Mouse (Mus musculus) kidney, embryonic 14.5 days (tissue): ENCODE results near the gene Frs2. TPM values are rescaled to one million over a fixed set of nuclear protein-coding genes. Genes with fewer than 3 reads are reported as not detected.

Experiments
- ATAC-seq: fragments of 200-750 bp; cut with Nextera tagmentation; 2 replicates; pipeline ENCODE4 v1.8.0; 2017; ENCODE audit warnings: moderate number of reproducible peaks, mild to moderate bottlenecking, moderate TSS enrichment, moderate library complexity; ENCODE audit not compliant: low FRiP score, low TSS enrichment
- H3K27ac ChIP-seq: fragments of 300-500 bp; sonication (generic); 2 replicates; pipeline ENCODE4 v1.5.1; 2014; ENCODE audit warnings: low read depth, mild to moderate bottlenecking, low read length, moderate library complexity, mixed read lengths
- H3K27me3 ChIP-seq: fragments of 300-500 bp; sonication (generic); 2 replicates; pipeline ENCODE4 v1.6.1; 2014; ENCODE audit warnings: mild to moderate bottlenecking, low read length; ENCODE audit not compliant: control insufficient read depth, insufficient read depth
- H3K36me3 ChIP-seq: fragments of 300-500 bp; sonication (generic); 2 replicates; pipeline ENCODE4 v1.6.1; 2014; ENCODE audit warnings: low read length, mixed read lengths; ENCODE audit not compliant: control insufficient read depth, insufficient read depth
- H3K4me1 ChIP-seq: fragments of 300-500 bp; sonication (generic); 2 replicates; pipeline ENCODE4 v1.6.1; 2014; ENCODE audit warnings: low read length, mixed read lengths; ENCODE audit not compliant: control insufficient read depth, insufficient read depth
- H3K4me2 ChIP-seq: fragments of 300-500 bp; sonication (generic); replicated peaks from 2 replicates; pipeline ENCODE4 v1.6.1; 2014; ENCODE audit warnings: low read depth, mild to moderate bottlenecking, low read length
- H3K4me3 ChIP-seq: fragments of 300-500 bp; sonication (generic); 2 replicates; pipeline ENCODE4 v1.5.1; 2014; ENCODE audit warnings: mild to moderate bottlenecking, low read length
- H3K9ac ChIP-seq: fragments of 300-500 bp; sonication (generic); 2 replicates; pipeline ENCODE4 v1.6.1; 2014; ENCODE audit warnings: low read depth, mild to moderate bottlenecking, low read length, moderate library complexity
- H3K9me3 ChIP-seq: fragments of 300-500 bp; sonication (generic); 2 replicates; pipeline ENCODE4 v1.6.1; 2016; ENCODE audit warnings: low read length; ENCODE audit not compliant: control insufficient read depth
- WGBS: fragments of 180-500 bp; shearing (Covaris S2); extraction: QIAGEN DNeasy Blood & Tissue Kit; methylation state at CpG from one replicate; pipeline ENCODE4 v1.1.7; 2014; 5-methylcytosine and 5-hydroxymethylcytosine counted together
- polyA plus RNA-seq: library from polyadenylated mRNA; unstranded; fragments of >200 nt; fragmentation: Nextera tagmentation; extraction: Ambion mirVana; gene quantifications from 2 replicates; pipeline ENCODE4 v1.2.1, GENCODE M21; 2014

The Frs2 gene
- polyA plus RNA-seq, 1 experiment from 2014 or later, result 28.0 TPM

DNA sequence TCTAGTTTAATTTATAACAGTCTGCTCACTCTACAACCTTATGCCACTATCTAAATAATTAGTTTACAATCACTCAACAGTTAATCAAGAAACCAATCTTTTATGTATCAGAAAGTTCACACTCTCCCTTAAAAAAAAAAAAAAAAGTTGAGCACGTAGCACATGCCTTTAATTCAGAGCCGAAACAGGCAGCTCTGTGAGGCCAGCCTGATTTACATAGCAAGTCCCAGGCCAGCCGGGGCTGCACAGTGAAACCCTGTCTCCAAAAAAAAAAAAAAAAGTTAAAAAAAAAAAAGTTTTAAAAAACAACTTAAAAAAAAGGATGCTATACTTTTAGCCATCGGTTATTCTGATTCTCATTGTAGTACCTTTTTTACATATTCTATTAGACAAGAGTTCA is 67.0 kb downstream of the Frs2 start:
- H3K9ac ChIP-seq, result no peak overlapping the region
- no peaks in the 10 kb centered on the region for H3K4me1 ChIP-seq
- peaks cover 58% of the 10 kb centered on the region for H3K36me3 ChIP-seq
- no peaks in the 10 kb centered on the region for H3K27me3 ChIP-seq
- 71% methylated on average over 4 of the region's 4 CpGs for WGBS
- H3K9me3 ChIP-seq, result no peaks in the 10 kb centered on the region
- ATAC-seq, result no peak
- no peak overlapping the region for H3K27ac ChIP-seq
- no peak overlapping the region for H3K4me2 ChIP-seq
- H3K4me3 ChIP-seq, result no peak overlapping the region

DNA sequence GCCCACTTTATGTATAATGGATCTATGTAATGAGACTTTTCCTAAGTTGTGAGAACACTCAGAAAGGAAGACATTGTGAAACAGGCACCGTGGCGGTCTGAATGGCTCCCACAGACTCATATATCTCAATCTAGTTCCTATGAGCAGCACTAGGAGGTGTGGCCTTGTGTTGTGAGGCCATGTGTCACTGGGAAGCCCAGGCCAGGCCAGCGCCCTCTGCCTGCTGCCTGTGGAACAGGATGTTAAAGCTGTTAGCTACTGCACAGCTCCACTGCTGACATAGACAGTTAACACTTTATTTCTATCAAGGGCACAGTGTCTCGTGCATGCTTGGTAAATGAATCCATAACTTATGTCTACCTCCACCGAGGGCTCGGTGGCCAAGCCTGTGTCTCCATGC is 70.0 kb downstream of the Frs2 start:
- H3K9ac ChIP-seq, result no peak overlapping the region
- H3K27me3 ChIP-seq, result no peaks in the 10 kb centered on the region
- H3K4me1 ChIP-seq, result no peaks in the 10 kb centered on the region
- peaks cover 62% of the 10 kb centered on the region for H3K36me3 ChIP-seq
- peak; percentile 62; the same call in 1 of the 2 replicates for ATAC-seq
- H3K4me3 ChIP-seq, result no peak overlapping the region
- no peak overlapping the region for H3K27ac ChIP-seq
- H3K9me3 ChIP-seq, result no peaks in the 10 kb centered on the region
- 82% methylated on average over 6 of the region's 6 CpGs for WGBS
- no peak overlapping the region for H3K4me2 ChIP-seq

DNA sequence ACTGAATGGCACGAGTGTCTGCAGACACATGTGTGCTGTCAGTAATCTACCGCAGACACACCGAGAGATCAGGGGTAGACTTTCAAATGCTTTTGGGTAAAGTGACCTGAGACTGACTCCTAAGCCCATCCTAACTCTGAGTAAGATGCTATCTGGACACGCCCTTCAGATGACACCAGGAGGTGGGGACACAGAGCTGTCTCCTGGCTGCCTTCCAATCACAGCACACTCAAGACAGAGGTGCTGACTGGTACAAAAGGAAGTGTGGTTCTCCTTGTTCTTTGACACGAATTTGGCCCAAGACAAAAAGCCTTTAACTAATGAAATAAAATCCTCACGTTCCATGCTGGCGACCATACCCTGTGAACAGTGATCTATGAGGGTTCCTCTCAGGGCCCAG is 75.2 kb downstream of the Frs2 start:
- Histone ChIP-seq H3K27ac (no peak overlapping the region), H3K9ac (no peak overlapping the region), H3K36me3 (peaks cover 49% of the 10 kb centered on the region), H3K4me3 (no peak overlapping the region), H3K9me3 (no peaks in the 10 kb centered on the region), H3K4me2 (no peak overlapping the region), H3K27me3 (no peaks in the 10 kb centered on the region), H3K4me1 (no peaks in the 10 kb centered on the region)
- 81% methylated on average over 7 of the region's 7 CpGs for WGBS
- no peak for ATAC-seq

DNA sequence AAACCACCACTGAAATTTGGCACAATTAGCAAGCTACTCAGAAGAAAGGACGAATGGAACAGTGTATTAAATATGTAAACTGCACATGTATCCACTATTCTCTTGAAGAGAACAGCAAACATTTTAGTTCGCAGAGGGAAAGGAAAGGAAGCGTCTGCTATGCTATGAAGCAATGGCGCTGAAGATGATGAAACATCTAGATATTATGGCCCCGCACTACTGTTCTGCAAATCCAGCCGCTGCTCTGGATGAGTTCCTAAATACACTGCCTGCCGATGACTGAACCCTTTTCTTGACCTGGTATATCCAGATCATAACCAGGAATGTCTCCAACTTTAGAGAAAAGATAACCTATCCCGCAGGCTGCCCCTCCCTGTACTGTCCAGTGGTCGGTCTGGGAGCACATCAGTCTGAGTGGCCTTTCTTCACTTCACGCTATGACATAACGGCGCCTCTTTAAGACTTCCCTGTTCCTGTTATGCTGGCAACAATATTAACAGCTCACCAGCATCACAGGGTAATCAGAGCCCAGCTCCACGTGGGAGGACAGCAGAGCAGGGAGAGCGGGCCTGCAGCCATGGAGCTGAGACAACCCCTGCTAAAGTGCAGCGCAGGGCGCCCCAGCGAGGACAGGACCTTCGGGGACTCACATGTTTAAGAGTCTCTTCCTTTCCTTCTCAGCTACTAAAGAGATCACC is 76.0 kb downstream of the Frs2 start:
- Histone ChIP-seq H3K27ac (no peak overlapping the region), H3K36me3 (peaks cover 41% of the 10 kb centered on the region), H3K9me3 (no peaks in the 10 kb centered on the region), H3K4me3 (no peak overlapping the region), H3K4me1 (no peaks in the 10 kb centered on the region), H3K27me3 (no peaks in the 10 kb centered on the region), H3K4me2 (no peak overlapping the region), H3K9ac (no peak overlapping the region)
- ATAC-seq, result no peak
- 90% methylated on average over 18 of the region's 18 CpGs for WGBS

- 95% methylated on average over 3 of the region's 3 CpGs for WGBS
- H3K4me2 ChIP-seq, result no peak overlapping the region
- H3K4me3 ChIP-seq, result no peak overlapping the region
- H3K27me3 ChIP-seq, result no peaks in the 10 kb centered on the region
- no peaks in the 10 kb centered on the region for H3K9me3 ChIP-seq
- H3K36me3 ChIP-seq, result peaks cover 23% of the 10 kb centered on the region
- no peaks in the 10 kb centered on the region for H3K4me1 ChIP-seq
- H3K27ac ChIP-seq, result no peak overlapping the region
- H3K9ac ChIP-seq, result no peak overlapping the region
- no peak for ATAC-seq
Observed at GRCm38 (mm10) chr10:117069109-117069508, 79.2 kb downstream of the Frs2 start.

DNA sequence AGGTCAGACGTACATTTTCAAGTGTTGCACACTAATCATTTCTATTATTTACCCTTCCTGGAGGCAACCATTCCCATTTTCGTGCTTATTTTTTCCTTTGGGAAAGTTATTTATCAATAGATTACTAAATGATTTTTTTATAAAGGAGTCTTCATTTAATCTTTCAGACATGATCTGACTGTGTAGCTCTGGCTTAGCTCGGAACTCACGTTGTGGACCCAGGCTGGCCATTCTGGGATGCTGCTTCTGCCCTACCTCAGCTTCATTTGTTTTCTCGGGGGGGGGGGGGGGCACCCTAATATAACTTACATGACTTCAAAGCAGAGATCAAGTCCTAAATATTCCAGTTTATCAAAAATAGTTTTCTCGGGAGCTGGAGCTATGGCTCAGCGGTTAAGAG is 84.3 kb downstream of the Frs2 start:
- Histone ChIP-seq H3K36me3 (peaks cover 32% of the 10 kb centered on the region), H3K4me1 (peaks cover 3% of the 10 kb centered on the region; the same call in 1 of the 2 replicates), H3K9ac (peak overlapping the region; percentile 46; the same call in 1 of the 2 replicates), H3K27ac (peak overlapping the region; percentile 79), H3K9me3 (no peaks in the 10 kb centered on the region), H3K4me2 (peak overlapping the region; percentile 43), H3K4me3 (peak overlapping the region; percentile 63), H3K27me3 (no peaks in the 10 kb centered on the region)
- ATAC-seq, result peak; percentile 50
- WGBS, result 9% methylated on average over 7 of the region's 7 CpGs

DNA sequence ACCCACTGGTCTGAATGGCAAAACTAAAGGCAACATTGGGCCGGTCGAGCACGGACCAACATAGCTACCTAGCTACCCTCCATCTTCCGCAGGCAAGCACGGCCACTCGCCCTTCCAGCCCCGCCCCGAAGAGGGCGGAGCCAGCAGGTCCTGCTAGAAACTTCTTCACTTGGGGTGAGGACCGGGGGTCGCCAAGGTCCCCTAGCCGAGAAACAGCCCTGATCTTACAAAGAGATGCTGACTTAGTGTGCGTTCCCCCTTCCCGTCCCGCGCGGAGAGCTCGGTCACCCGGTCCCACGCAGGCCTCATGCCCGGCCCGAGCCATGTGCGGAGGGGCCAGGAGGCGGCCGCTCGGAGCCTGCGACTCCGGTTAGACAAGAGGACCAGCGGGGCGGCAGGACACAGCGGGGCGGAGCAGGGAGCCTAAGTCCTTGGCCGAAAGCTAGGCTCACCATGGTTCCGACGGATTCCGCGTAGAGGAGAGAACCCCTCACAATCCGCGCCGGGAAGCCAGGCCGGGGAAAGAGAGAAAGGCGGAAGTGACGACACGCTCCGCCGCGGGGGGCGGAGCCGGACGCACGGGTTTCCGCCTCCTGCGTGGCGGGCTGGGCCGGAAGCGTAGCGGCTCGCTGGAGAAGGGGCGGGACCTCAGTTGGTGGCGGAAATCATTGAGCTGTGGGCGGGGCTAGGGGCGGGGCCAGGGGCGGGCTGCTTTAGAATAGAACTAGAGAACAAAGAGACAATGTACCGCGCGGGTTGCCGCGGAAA is 84.9 kb downstream of the Frs2 start, which contains the start of gene Cct2:
TSS of gene Cct2 (minus strand) at position 561 of the 768 bp plus-strand sequence.
- H3K27ac ChIP-seq, result peak within 1 kb of the TSS; percentile 79
- under 1% methylated on average over 68 of the region's 68 CpGs for WGBS
- ATAC-seq, result peak; percentile 95

DNA sequence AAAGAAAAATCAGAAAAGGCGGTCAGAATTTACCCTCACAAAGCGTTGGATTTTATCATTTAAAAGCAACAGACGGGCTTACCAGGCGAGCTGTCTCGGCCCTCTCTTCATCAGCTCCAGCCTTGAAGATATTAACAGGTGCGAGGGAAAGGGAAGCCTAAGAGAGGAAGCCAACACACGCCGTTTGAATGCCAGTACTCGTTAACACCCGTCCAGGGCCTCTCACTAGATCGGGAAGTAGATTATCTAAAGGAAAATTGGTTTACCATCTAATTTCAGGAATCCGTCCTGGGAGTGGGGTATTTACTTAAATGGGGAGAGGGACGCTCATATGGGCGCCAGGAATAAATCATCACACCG is 85.5 kb downstream of the Frs2 start:
- Histone ChIP-seq H3K9ac (peak overlapping the region; percentile 74), H3K9me3 (no peaks in the 10 kb centered on the region), H3K4me1 (peaks cover 3% of the 10 kb centered on the region; the same call in 1 of the 2 replicates), H3K27me3 (no peaks in the 10 kb centered on the region), H3K4me2 (peak overlapping the region; percentile 57), H3K36me3 (peaks cover 43% of the 10 kb centered on the region), H3K27ac (no peak overlapping the region; the same call in 1 of the 2 replicates), H3K4me3 (peak overlapping the region; percentile 63)
- ATAC-seq, result 0 out of 2 replicates have a peak, but pooled peaks have one; percentile 0
- WGBS, result 3% methylated on average over 15 of the region's 15 CpGs

More for the DNA sequence above, 84.9 kb downstream of the Frs2 start, which contains the start of gene Cct2:
- Histone ChIP-seq H3K36me3 (peaks cover 38% of the 10 kb centered on the region), H3K9ac (peak within 1 kb of the TSS; percentile 74), H3K4me1 (peaks cover 3% of the 10 kb centered on the region; the same call in 1 of the 2 replicates), H3K4me3 (peak within 1 kb of the TSS; percentile 63), H3K4me2 (peak within 1 kb of the TSS; percentile 57), H3K27me3 (no peaks in the 10 kb centered on the region), H3K9me3 (no peaks in the 10 kb centered on the region)

DNA sequence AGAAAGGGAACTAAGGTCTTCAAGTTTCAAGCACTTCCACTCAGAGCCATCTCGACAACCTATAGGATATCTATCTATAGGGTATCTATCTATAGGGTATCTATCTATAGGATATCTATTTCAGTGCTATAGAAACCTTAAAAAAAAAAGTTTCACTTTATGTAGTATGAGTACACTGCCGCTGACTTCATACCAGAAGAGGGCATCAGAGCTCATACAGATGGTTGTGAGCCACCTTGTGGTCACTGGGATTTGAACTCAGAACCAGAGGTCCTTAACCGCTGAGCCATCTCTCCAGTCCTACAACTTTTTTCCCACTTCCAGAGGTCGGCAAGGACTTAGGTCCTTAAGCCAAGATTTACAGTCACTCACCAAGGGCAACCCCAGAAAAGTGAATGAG is 92.7 kb downstream of the Frs2 start:
- Histone ChIP-seq H3K36me3 (peaks cover 99% of the 10 kb centered on the region), H3K27ac (no peak overlapping the region), H3K9ac (no peak overlapping the region), H3K9me3 (no peaks in the 10 kb centered on the region), H3K27me3 (no peaks in the 10 kb centered on the region), H3K4me1 (peaks cover 3% of the 10 kb centered on the region; the same call in 1 of the 2 replicates), H3K4me3 (no peak overlapping the region), H3K4me2 (no peak overlapping the region)
- no peak for ATAC-seq
- WGBS, result 91% methylated on average over 4 of the region's 4 CpGs
